Mouse (Mus musculus) kidney, adult 2 months (tissue): Measurements from ENCODE around the gene Smyd1.

Experiments used
- CTCF ChIP-seq: fragments of 200-500 bp; conservative IDR thresholded peaks from 2 replicates; pipeline ENCODE4 v1.5.1; 2011; ENCODE audit warnings: low read depth, mild to moderate bottlenecking, control low read depth, low read length, moderate library complexity, mixed read lengths; ENCODE audit not compliant: insufficient read depth, insufficient read length
- POLR2A ChIP-seq: fragments of 200-500 bp; IDR thresholded peaks from one replicate; pipeline ENCODE4 v1.6.1; 2011; ENCODE audit warnings: low read depth, low read length, control low read depth

- TF ChIP-seq POLR2A (no peak), CTCF (no peak)
Observed at GRCm38 (mm10) chr6:71193151-71193740, 128.8 kb downstream of the Smyd1 start.
